Mouse (Mus musculus): ENCODE measurements around the gene Sh3d21. TPM values are rescaled to one million over a fixed set of nuclear protein-coding genes. Genes with fewer than 3 reads are reported as not detected.
A peak's percentile ranks its signal among the peaks of the same experiment; 100 is the strongest.

The Sh3d21 gene
- polyA plus RNA-seq, 1 experiment from 2014 or later, result 30.7 TPM

DNA sequence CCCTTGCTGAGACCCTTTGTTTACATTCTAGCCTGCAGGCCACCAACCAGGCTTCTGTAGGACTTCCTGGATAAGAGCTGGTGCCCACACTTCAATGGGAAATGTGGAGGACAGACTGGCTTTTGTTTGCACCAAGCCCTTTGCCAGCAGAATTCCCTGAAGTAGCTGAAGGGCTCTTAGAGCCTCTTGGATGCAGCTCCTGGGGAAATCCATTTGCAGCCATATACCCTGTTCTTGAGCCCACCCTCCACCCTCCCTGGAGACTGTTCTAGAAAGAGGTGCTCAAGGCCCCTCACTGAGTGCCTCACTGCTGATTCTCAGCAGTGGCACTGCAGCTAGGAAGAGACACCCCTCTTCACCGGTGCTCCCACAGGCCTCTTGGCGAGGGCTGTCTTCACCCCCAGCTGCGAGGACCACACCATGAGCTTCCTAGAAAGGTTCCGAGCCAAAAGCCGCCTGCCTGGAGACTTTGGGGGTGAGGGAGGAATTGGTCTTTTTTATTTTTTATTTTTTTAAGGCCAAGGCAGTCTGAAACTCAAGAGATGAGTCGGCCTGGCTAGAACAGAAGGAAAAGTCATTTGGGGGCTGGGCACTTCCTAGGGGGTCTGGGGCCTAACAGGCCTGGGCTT, 30.5 kb downstream of the Sh3d21 start:
- Histone ChIP-seq H3K4me2 (replicated peaks; ENCODE audit: low read depth, low read length) (no peak overlapping the region), H3K27me3 (replicated peaks; ENCODE audit: insufficient read depth, low read length) (no peaks in the 10 kb centered on the region), H3K9ac (replicated peaks; ENCODE audit: low read depth) (no peak overlapping the region), H3K4me1 (ENCODE audit: insufficient read depth, low read depth, low read length) (peaks cover 40% of the 10 kb centered on the region), H3K36me3 (ENCODE audit: insufficient read depth, low read length) (peaks cover 8% of the 10 kb centered on the region; the same call in 1 of the 2 replicates), H3K27ac (ENCODE audit: low read length) (peak overlapping the region; percentile 94), H3K4me3 (ENCODE audit: low read depth, low read length) (no peak overlapping the region), H3K9me3 (ENCODE audit: low read length) (no peaks in the 10 kb centered on the region)
- TF ChIP-seq CTCF (IDR thresholded peaks at IDR 0.05), result no peak
- peak; percentile 88 for TF ChIP-seq EP300 (IDR thresholded peaks at IDR 0.05)
- ATAC-seq, result peak; percentile 38
- 24% methylated on average over 6 of the region's 6 CpGs for WGBS
- peak; percentile 77 for DNase-seq (ENCODE audit: low spot score)

DNA sequence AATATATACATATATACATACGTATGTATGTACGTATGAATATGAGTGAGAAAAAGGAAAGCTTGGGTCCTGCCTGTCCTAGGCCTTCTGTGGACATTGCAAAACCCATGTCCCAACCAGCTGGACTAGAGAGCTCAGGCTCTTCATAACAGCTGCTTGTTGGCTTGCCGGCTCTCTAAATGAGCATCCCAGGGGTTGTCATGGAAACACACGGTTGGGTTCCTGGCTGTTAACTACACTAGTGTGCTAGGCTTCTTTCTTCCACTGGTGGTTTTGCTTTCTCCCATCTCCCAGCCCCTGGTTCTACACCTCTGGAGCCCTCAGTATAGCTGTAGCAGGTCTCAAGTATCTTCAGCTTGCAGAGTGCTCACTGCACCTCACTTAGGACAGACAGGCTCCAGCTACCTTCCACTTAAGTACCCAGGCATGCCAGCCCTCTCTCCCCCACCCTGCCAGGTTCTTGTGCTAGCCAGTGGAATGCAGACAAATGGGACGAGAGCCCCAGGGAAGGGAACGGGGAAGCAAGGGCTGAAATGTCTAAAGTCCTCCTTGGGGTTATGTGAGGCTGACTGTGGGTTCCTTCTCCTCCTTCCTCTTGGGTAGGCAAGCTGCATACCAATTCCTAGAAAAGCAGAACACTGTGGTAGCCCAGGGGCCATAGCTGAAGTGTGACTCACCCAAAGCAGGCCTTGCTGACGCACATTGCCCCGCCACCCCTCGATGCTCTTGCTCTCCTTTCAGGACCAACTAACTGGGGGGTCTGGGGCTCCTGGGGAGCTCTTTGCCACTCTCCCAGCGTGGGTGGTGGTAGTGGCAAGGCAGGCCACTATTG, 31.8 kb downstream of the Sh3d21 start:
- Histone ChIP-seq H3K9me3 (ENCODE audit: low read length) (no peaks in the 10 kb centered on the region), H3K9ac (replicated peaks; ENCODE audit: low read depth) (no peak overlapping the region), H3K27ac (ENCODE audit: low read length) (peak overlapping the region; percentile 94), H3K36me3 (ENCODE audit: insufficient read depth, low read length) (peaks cover 7% of the 10 kb centered on the region; the same call in 1 of the 2 replicates), H3K4me3 (ENCODE audit: low read depth, low read length) (no peak overlapping the region), H3K4me2 (replicated peaks; ENCODE audit: low read depth, low read length) (no peak overlapping the region), H3K4me1 (ENCODE audit: insufficient read depth, low read depth, low read length) (peaks cover 40% of the 10 kb centered on the region), H3K27me3 (replicated peaks; ENCODE audit: insufficient read depth, low read length) (no peaks in the 10 kb centered on the region)
- DNase-seq (ENCODE audit: low spot score), result peak; percentile 92
- ATAC-seq, result peak; percentile 88
- TF ChIP-seq EP300 (IDR thresholded peaks at IDR 0.05) (peak; percentile 99), CTCF (IDR thresholded peaks at IDR 0.05) (no peak)
- 30% methylated on average over 10 of the region's 10 CpGs for WGBS

DNA sequence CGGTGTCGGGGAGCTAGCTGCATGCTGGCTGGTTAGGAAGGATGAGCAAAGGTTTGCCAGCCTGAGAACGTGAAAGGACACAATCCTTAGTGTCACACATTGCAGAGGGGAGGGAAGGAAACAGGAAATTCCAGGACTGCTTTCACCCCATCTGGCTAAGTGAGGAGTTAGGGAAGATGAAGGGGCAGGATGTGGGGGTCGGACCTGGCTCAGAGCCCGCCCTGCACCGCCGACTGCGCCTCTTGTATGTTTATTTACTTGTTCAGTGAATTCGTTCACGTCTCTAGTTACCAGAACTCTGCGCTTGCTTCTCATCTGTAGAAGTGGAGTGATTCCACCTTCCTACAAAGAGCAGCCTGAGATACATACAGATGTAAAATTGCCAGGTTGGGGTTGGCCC, 32.8 kb downstream of the Sh3d21 start:
- H3K27ac ChIP-seq (ENCODE audit: low read length), result peak overlapping the region; percentile 94
- no peaks in the 10 kb centered on the region for H3K9me3 ChIP-seq (ENCODE audit: low read length)
- no peaks in the 10 kb centered on the region for H3K27me3 ChIP-seq (replicated peaks; ENCODE audit: insufficient read depth, low read length)
- peaks cover 17% of the 10 kb centered on the region for H3K36me3 ChIP-seq (ENCODE audit: insufficient read depth, low read length)
- TF ChIP-seq CTCF (IDR thresholded peaks at IDR 0.05) (no peak), EP300 (IDR thresholded peaks at IDR 0.05) (peak; percentile 25; the same call in 1 of the 2 replicates)
- ATAC-seq (peak; percentile 8), DNase-seq (ENCODE audit: low spot score) (peak; percentile 70)
- H3K4me3 ChIP-seq (ENCODE audit: low read depth, low read length), result no peak overlapping the region
- 15% methylated on average over 11 of the region's 11 CpGs for WGBS
- no peak overlapping the region for H3K9ac ChIP-seq (replicated peaks; ENCODE audit: low read depth)
- H3K4me1 ChIP-seq (ENCODE audit: insufficient read depth, low read depth, low read length), result peaks cover 40% of the 10 kb centered on the region
- H3K4me2 ChIP-seq (replicated peaks; ENCODE audit: low read depth, low read length), result 0 out of 2 replicates have a peak overlapping the region, but pooled peaks have one; percentile 3

DNA sequence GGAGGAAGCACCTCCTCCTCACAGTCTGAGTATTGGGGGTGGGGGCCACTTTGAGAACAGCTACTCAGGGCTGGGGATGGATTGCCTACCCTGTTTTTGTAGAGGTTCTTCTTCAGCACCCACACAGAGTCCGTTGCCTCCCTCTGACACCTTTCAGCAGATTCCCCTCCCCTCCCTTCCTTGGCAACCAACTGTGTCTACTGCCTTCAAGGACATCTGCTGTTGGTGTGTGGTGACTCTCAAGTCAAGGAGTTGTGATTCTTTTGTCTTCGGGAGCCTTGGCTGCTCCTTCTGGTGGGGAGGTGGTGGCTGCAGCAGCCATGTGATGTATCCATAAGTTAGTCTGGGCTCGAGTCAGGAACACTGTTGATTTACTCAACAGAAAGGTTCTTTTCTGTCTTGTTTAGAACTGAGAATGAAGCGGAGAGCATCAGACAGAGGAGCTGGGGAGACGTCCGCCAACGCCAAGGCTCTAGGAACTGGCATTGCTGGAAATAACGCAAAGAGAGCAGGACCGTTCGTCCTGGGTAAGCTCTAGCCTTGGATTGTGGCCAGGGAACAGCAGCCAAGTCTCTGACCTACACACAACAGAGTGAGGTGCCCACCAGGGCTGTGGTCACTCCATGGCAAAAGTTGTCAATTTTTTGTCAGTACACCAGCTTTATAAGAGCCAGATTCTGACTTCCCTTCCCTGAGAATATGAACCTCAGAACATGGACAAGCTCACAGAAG, 39.8 kb downstream of the Sh3d21 start:
- Histone ChIP-seq H3K36me3 (ENCODE audit: insufficient read depth, low read length) (peaks cover 17% of the 10 kb centered on the region), H3K4me1 (ENCODE audit: insufficient read depth, low read depth, low read length) (peaks cover 4% of the 10 kb centered on the region; the same call in 1 of the 2 replicates), H3K27me3 (replicated peaks; ENCODE audit: insufficient read depth, low read length) (no peaks in the 10 kb centered on the region), H3K9ac (replicated peaks; ENCODE audit: low read depth) (no peak overlapping the region), H3K4me2 (replicated peaks; ENCODE audit: low read depth, low read length) (no peak overlapping the region), H3K4me3 (ENCODE audit: low read depth, low read length) (no peak overlapping the region), H3K27ac (ENCODE audit: low read length) (0 out of 2 replicates have a peak overlapping the region, but pooled peaks have one; percentile 27), H3K9me3 (ENCODE audit: low read length) (no peaks in the 10 kb centered on the region)
- 52% methylated on average over 10 of the region's 10 CpGs for WGBS
- ATAC-seq, result peak; percentile 55
- TF ChIP-seq CTCF (IDR thresholded peaks at IDR 0.05) (no peak), EP300 (IDR thresholded peaks at IDR 0.05) (no peak)
- no peak for DNase-seq (ENCODE audit: low spot score)

DNA sequence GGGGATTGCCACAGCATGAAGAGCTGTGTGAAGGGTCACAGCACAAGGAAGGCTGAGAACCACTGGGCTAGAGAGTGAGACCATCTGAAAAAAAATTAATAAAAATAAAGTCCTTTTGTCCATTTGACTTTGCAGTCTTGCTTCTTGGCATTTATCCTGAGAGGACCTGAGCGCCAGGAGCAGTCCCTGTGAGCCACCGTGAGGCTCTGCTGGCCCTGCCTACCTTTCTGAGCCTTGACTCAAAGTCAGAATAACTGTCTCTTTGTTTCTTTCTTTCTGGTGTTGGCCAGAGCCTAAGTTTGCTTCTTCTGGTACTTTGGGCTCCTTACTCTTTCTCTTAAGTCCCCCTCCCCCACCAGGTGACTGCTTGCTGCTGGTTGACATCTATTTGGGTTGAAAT, 42.8 kb downstream of the Sh3d21 start:
- Histone ChIP-seq H3K36me3 (ENCODE audit: insufficient read depth, low read length) (peaks cover 3% of the 10 kb centered on the region; the same call in 1 of the 2 replicates), H3K4me3 (ENCODE audit: low read depth, low read length) (no peak overlapping the region), H3K27ac (ENCODE audit: low read length) (no peak overlapping the region), H3K4me1 (ENCODE audit: insufficient read depth, low read depth, low read length) (peaks cover 10% of the 10 kb centered on the region; the same call in 1 of the 2 replicates), H3K27me3 (replicated peaks; ENCODE audit: insufficient read depth, low read length) (no peaks in the 10 kb centered on the region), H3K9me3 (ENCODE audit: low read length) (no peaks in the 10 kb centered on the region), H3K4me2 (replicated peaks; ENCODE audit: low read depth, low read length) (no peak overlapping the region), H3K9ac (replicated peaks; ENCODE audit: low read depth) (no peak overlapping the region)
- DNase-seq (ENCODE audit: low spot score) (no peak), ATAC-seq (no peak)
- no peak for TF ChIP-seq EP300 (IDR thresholded peaks at IDR 0.05)
- no peak for TF ChIP-seq CTCF (IDR thresholded peaks at IDR 0.05)
- WGBS, result 81% methylated on average over 2 of the region's 2 CpGs

DNA sequence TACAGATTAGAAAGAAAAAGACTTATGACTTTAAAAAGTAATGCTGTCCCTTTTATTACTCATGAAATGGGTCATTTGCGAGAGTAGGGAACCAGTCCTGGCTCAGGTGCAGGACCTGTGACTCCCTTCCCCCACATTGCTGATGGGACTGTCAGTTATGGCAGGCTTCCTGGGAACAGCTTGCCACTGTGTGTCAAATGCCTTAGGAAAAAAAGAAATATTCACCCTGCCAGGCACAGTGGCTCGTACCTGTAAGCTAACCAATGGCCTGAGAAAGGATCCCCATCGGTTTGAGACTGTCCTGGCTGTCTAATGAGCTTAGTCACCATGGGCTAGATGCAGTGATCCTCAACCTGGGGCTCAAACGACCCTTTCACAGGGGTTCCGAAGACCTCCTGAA, 43.2 kb downstream of the Sh3d21 start:
- 92% methylated on average over 5 of the region's 5 CpGs for WGBS
- Histone ChIP-seq H3K9ac (replicated peaks; ENCODE audit: low read depth) (no peak overlapping the region), H3K9me3 (ENCODE audit: low read length) (no peaks in the 10 kb centered on the region), H3K27me3 (replicated peaks; ENCODE audit: insufficient read depth, low read length) (no peaks in the 10 kb centered on the region), H3K4me2 (replicated peaks; ENCODE audit: low read depth, low read length) (no peak overlapping the region), H3K4me1 (ENCODE audit: insufficient read depth, low read depth, low read length) (peaks cover 10% of the 10 kb centered on the region; the same call in 1 of the 2 replicates), H3K36me3 (ENCODE audit: insufficient read depth, low read length) (no peaks in the 10 kb centered on the region), H3K27ac (ENCODE audit: low read length) (no peak overlapping the region), H3K4me3 (ENCODE audit: low read depth, low read length) (no peak overlapping the region)
- DNase-seq (ENCODE audit: low spot score) (no peak), ATAC-seq (no peak)
- TF ChIP-seq CTCF (IDR thresholded peaks at IDR 0.05) (no peak), EP300 (IDR thresholded peaks at IDR 0.05) (no peak)

Measured in lung, postnatal 0 days (tissue).